Mouse (Mus musculus) CH12.LX (cell line): ENCODE measurements around the gene Elk3. TPM values are rescaled to one million over a fixed set of nuclear protein-coding genes. Genes with fewer than 3 reads are reported as not detected.

Experiments used
- DNase-seq: peaks from one replicate; pipeline ENCODE4 v3.0.0-alpha.2; 2013; ENCODE audit errors: extremely low read depth
- H3K27ac ChIP-seq: 2 replicates; pipeline ENCODE4 v1.5.1; 2012; ENCODE audit warnings: low read depth, mild to moderate bottlenecking, control low read depth, moderate library complexity; ENCODE audit not compliant: insufficient read depth
- H3K27me3 ChIP-seq: replicated peaks from 2 replicates; pipeline ENCODE3; 2012; ENCODE audit warnings: inconsistent platforms
- H3K36me3 ChIP-seq, 2 experiments: replicated peaks in 1 of 2; 2 replicates each; pipeline versions ENCODE3 to v1.6.1; 2012; ENCODE audit warnings: inconsistent platforms in 1 of 2, low read length in 1 of 2, mild to moderate bottlenecking in 1 of 2, mixed read lengths in 1 of 2, moderate library complexity in 1 of 2; ENCODE audit not compliant: control insufficient read depth in 1 of 2, insufficient read depth in 1 of 2
- H3K4me1 ChIP-seq, 2 experiments: 2 replicates each; pipeline ENCODE4 v1.6.1; 2012; ENCODE audit warnings: inconsistent platforms in 1 of 2, moderate library complexity in 1 of 2; ENCODE audit not compliant: insufficient read depth in 2 of 2, control insufficient read depth in 1 of 2
- H3K4me2 ChIP-seq: 2 replicates; pipeline ENCODE4 v1.6.1; 2012; ENCODE audit warnings: low read depth, mild to moderate bottlenecking, control low read depth; ENCODE audit not compliant: poor library complexity, insufficient read depth, severe bottlenecking
- H3K4me3 ChIP-seq, 3 experiments: fragments of 150-350 bp in 1 of 3; sonication (generic) in 1 of 3; replicated peaks in 1 of 3; 2 replicates each; pipeline versions ENCODE3 to v1.5.1; 2011 to 2012; ENCODE audit warnings: low read depth in 2 of 3, low read length in 2 of 3, mild to moderate bottlenecking in 2 of 3, moderate library complexity in 2 of 3, control low read depth in 1 of 3, improper control_type of control experiment in 1 of 3, inconsistent platforms in 1 of 3, mixed read lengths in 1 of 3; ENCODE audit not compliant: poor library complexity in 1 of 3
- H3K79me2 ChIP-seq: replicated peaks from 2 replicates; pipeline ENCODE4 v1.6.1; 2012; ENCODE audit warnings: mild to moderate bottlenecking, moderate library complexity; ENCODE audit not compliant: control insufficient read depth, poor library complexity, insufficient read depth, severe bottlenecking; ENCODE audit errors: extremely low read depth
- H3K9ac ChIP-seq: 2 replicates; pipeline ENCODE4 v1.6.1; 2012; ENCODE audit warnings: low read depth, mild to moderate bottlenecking, control low read depth, moderate library complexity; ENCODE audit not compliant: insufficient read depth
- H3K9me3 ChIP-seq: replicated peaks from 2 replicates; pipeline ENCODE3; 2012; ENCODE audit warnings: low read length, inconsistent platforms, mixed read lengths
- ELF1 ChIP-seq: IDR thresholded peaks from 2 replicates; pipeline ENCODE4 v1.6.1; 2014; ENCODE audit warnings: low read depth, mild to moderate bottlenecking, inconsistent platforms, low read length, improper control_type of control experiment
- EP300 ChIP-seq: IDR thresholded peaks from 2 replicates; pipeline ENCODE4 v1.6.1; 2011; ENCODE audit warnings: low read length, improper control_type of control experiment
- ETS1 ChIP-seq: conservative IDR thresholded peaks from 2 replicates; pipeline ENCODE4 v1.6.1; 2012; ENCODE audit warnings: low read depth, mild to moderate bottlenecking, inconsistent platforms, low read length, improper control_type of control experiment, moderate library complexity
- HCFC1 ChIP-seq: IDR thresholded peaks from 2 replicates; pipeline ENCODE4 v1.6.1; 2012; ENCODE audit warnings: low read depth, mild to moderate bottlenecking, inconsistent platforms, low read length, improper control_type of control experiment
- JUN ChIP-seq: IDR thresholded peaks from 2 replicates; pipeline ENCODE4 v1.6.1; 2011; ENCODE audit warnings: low read depth, mild to moderate bottlenecking, low read length, improper control_type of control experiment, moderate library complexity; ENCODE audit not compliant: insufficient read depth
- JUND ChIP-seq: conservative IDR thresholded peaks from 2 replicates; pipeline ENCODE4 v1.6.1; 2011; ENCODE audit warnings: low read depth, low read length, improper control_type of control experiment
- MAX ChIP-seq: IDR thresholded peaks from 2 replicates; pipeline ENCODE4 v1.6.1; 2011; ENCODE audit warnings: low read length, improper control_type of control experiment
- MAZ ChIP-seq: IDR thresholded peaks from 2 replicates; pipeline ENCODE4 v1.6.1; 2012; ENCODE audit warnings: low read depth, mild to moderate bottlenecking, inconsistent platforms, low read length, improper control_type of control experiment, moderate library complexity
- MEF2A ChIP-seq: IDR thresholded peaks from 2 replicates; pipeline ENCODE4 v1.6.1; 2014; ENCODE audit warnings: low read depth, mild to moderate bottlenecking, inconsistent platforms, low read length, improper control_type of control experiment, borderline replicate concordance
- NELFE ChIP-seq: IDR thresholded peaks from 2 replicates; pipeline ENCODE4 v1.6.1; 2011; ENCODE audit warnings: low read depth, low read length, improper control_type of control experiment
- PAX5 ChIP-seq: IDR thresholded peaks from 2 replicates; pipeline ENCODE4 v1.6.1; 2012; ENCODE audit warnings: low read length, inconsistent platforms, mixed read lengths
- POLR2A ChIP-seq: IDR thresholded peaks from 2 replicates; pipeline ENCODE4 v1.6.1; 2011; ENCODE audit warnings: low read depth, mild to moderate bottlenecking, improper control_type of control experiment, low read length
- RAD21 ChIP-seq: IDR thresholded peaks from 2 replicates; pipeline ENCODE4 v1.6.1; 2011; ENCODE audit warnings: low read depth, mild to moderate bottlenecking, low read length, improper control_type of control experiment, moderate library complexity
- SMC3 ChIP-seq: IDR thresholded peaks from 2 replicates; pipeline ENCODE4 v1.6.1; 2011; ENCODE audit warnings: low read depth, low read length, improper control_type of control experiment
- UBTF ChIP-seq: IDR thresholded peaks from 2 replicates; pipeline ENCODE4 v1.6.1; 2012; ENCODE audit warnings: low read depth, mild to moderate bottlenecking, inconsistent platforms, low read length, improper control_type of control experiment, moderate library complexity
- ZMIZ1 ChIP-seq: IDR thresholded peaks from 2 replicates; pipeline ENCODE4 v1.6.1; 2012; ENCODE audit warnings: low read depth, mild to moderate bottlenecking, inconsistent platforms, low read length, improper control_type of control experiment
- ZNF384 ChIP-seq: IDR thresholded peaks from 2 replicates; pipeline ENCODE4 v1.6.1; 2012; ENCODE audit warnings: low read depth, low read length, improper control_type of control experiment, inconsistent platforms
- dilution Hi-C: fragments of 300-500 bp; cut with MboI; formaldehyde crosslinking; loops from 2 replicates; pipeline ENCODE4 v1.14.3; 2020; ENCODE audit warnings: low sequenced_read_pairs; ENCODE audit not compliant: extremely low pct_unique_long_range_greater_than_20kb, extremely low pct_ligation_motif_present
- in situ Hi-C: fragments of 300-500 bp; cut with MboI; formaldehyde crosslinking; loops from 3 replicates; pipeline ENCODE4 v1.14.3; 2019; ENCODE audit warnings: low sequenced_read_pairs, low pct_ligation_motif_present, low pct_unique_long_range_greater_than_20kb, mixed read lengths
- polyA plus RNA-seq: library from polyadenylated mRNA; unstranded; fragments of >175 nt; gene quantifications from 2 replicates; pipeline ENCODE4 v1.2.1, GENCODE M21; 2012; ENCODE audit warnings: low read depth; ENCODE audit not compliant: insufficient read length
- total RNA-seq, 2 experiments: library from RNA; depleted of rRNA; stranded (reverse); fragments of 300-350 nt in 1 of 2; fragments of >200 nt in 1 of 2; gene quantifications; 2 replicates each; pipeline ENCODE4 v1.2.3; 2012 to 2014

The Elk3 gene
- total and polyA plus RNA-seq, 3 experiments: 20.1 to 37.0 (median 25.8) TPM

DNA sequence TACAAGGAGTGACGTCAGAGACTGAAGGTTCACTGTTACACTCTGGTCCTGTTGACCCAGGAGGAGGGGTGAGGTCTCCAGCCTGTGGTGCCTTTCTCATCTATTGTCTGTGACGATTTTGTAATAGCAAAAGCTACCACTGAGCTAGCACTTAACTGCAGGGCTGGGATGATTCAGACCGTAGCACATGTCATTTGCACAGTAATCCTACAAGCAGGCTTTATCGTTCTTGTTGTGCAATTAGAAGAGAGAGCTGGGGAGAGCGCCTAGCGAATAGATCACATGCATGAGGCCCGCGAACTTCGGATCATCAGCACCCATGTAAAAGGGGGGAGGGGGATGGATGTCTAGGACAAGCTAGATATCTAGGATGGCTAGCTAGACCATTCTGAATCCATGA lies 45.1 kb downstream of the Elk3 start:
- Histone ChIP-seq H3K27me3 (no peaks in the 10 kb centered on the region), H3K9ac (no peak overlapping the region), H3K36me3 (peaks cover 68 to 88% of the 10 kb centered on the region in 2 experiments), H3K27ac (no peak overlapping the region), H3K9me3 (no peaks in the 10 kb centered on the region), H3K79me2 (peaks cover 2% of the 10 kb centered on the region; the same call in 1 of the 2 replicates), H3K4me2 (no peak overlapping the region), H3K4me3 (no peak overlapping the region), H3K4me1 (peaks cover 10 to 68% of the 10 kb centered on the region in 2 experiments)
- no peak for DNase-seq
- dilution Hi-C loops: no loop called here
- in situ Hi-C loops: no loop called here
- no peak for TF ChIP-seq SMC3
- no peak for TF ChIP-seq ETS1
- no peak for TF ChIP-seq ZMIZ1
- TF ChIP-seq MAX: no peak
- no peak for TF ChIP-seq ZNF384
- TF ChIP-seq JUND: no peak
- TF ChIP-seq MAZ: no peak
- TF ChIP-seq HCFC1: no peak
- TF ChIP-seq POLR2A: no peak
- no peak for TF ChIP-seq NELFE
- TF ChIP-seq UBTF: no peak
- TF ChIP-seq JUN: no peak

DNA sequence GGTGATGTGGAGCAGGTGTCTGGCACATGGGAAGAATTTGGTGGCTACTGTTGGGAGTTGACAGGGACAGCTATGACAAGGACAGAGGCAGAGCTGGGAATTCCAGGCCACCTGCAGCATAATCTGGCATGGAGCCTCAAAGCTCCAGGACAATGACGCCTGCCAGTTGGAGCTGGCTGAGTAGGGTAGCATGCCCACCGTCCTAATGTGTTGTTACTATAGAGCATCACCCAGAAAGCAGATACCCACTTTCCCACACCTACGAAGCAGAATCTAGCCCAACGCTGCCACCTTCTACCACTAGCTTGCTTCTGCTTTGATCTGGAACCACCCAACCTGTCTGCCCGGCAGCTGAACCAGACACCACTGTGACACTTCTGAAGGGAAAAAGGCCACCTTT lies 46.9 kb downstream of the Elk3 start:
- H3K36me3 ChIP-seq: peaks cover 68 to 87% of the 10 kb centered on the region in 2 experiments
- TF ChIP-seq HCFC1 (no peak), RAD21 (no peak), PAX5 (no peak), ELF1 (no peak)
- peaks cover 2% of the 10 kb centered on the region; the same call in 1 of the 2 replicates for H3K79me2 ChIP-seq
- no peak for DNase-seq
- H3K9ac ChIP-seq: no peak overlapping the region
- no peak overlapping the region for H3K4me2 ChIP-seq
- peak overlapping the region; percentile 41 for H3K27ac ChIP-seq
- in situ Hi-C loops: no loop called here
- H3K9me3 ChIP-seq: no peaks in the 10 kb centered on the region
- H3K4me1 ChIP-seq: peaks cover 10 to 61% of the 10 kb centered on the region in 2 experiments
- dilution Hi-C loops: no loop called here
- no peak overlapping the region for H3K4me3 ChIP-seq
- H3K27me3 ChIP-seq: no peaks in the 10 kb centered on the region

DNA sequence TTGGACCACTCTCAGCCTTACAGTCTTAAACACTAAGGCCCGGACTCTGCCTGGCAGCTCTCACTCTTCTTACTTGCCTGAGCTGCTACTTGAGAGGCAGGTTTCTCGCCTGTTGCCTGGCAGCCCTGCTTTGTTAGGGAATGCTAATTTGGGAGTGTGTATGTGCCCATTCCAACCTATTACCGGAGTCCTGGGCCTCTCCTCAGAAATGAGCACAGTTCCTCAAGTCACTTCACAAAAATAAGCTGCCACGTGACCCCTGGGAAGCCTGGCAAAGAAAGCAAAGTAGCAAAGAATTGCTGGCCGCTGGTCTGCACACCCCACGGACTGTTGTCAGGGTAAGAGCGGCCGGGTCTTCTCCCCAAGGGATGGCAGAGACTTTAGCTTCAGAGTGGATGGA lies 47.5 kb downstream of the Elk3 start:
- H3K27ac ChIP-seq: peak overlapping the region; percentile 41

More for the DNA sequence above, 47.5 kb downstream of the Elk3 start:
- Histone ChIP-seq H3K9ac (no peak overlapping the region), H3K9me3 (no peaks in the 10 kb centered on the region), H3K36me3 (peaks cover 72 to 85% of the 10 kb centered on the region in 2 experiments)
- dilution Hi-C loops: no loop called here
- no peak for DNase-seq
- TF ChIP-seq MEF2A: no peak
- TF ChIP-seq ETS1: no peak
- no peak for TF ChIP-seq MAZ
- no peak for TF ChIP-seq EP300
- TF ChIP-seq POLR2A: no peak
- TF ChIP-seq PAX5: no peak
- TF ChIP-seq, all 38 proteins: peak for 0
- Histone ChIP-seq H3K79me2 (0 out of 2 replicates have a peak, but pooled peaks cover 2% of the 10 kb centered on the region), H3K27me3 (no peaks in the 10 kb centered on the region), H3K4me3 (no peak overlapping the region), H3K4me1 (peaks cover 10 to 64% of the 10 kb centered on the region in 2 experiments), H3K4me2 (no peak overlapping the region)
- in situ Hi-C loops: no loop called here
